Mouse (Mus musculus) retina, postnatal 7 days (tissue): ENCODE results near the gene Chst2.
A peak's percentile ranks its signal among the peaks of the same experiment; 100 is the strongest.

Experiments
- DNase-seq: peaks from one replicate; pipeline ENCODE4 v3.0.0-alpha.2; 2012; ENCODE audit warnings: low read depth, low spot score

Gene Chst2

GRCm38 (mm10) chr9:95406571-95407561, at the start of gene Chst2:
Gene Chst2, minus strand, starts transcription at chr9:95406722.
- peak; percentile 45 for DNase-seq

- DNase-seq: no peak
Observed at GRCm38 (mm10) chr9:95451931-95452330, 45.4 kb upstream of the Chst2 start.

- DNase-seq: no peak
Observed at GRCm38 (mm10) chr9:95450586-95450985, 44.1 kb upstream of the Chst2 start.

- peak; percentile 9 for DNase-seq
Observed at GRCm38 (mm10) chr9:95442321-95442731, 35.8 kb upstream of the Chst2 start.

GRCm38 (mm10) chr9:95437883-95438282, 31.4 kb upstream of the Chst2 start:
- no peak for DNase-seq

- no peak for DNase-seq
Observed at GRCm38 (mm10) chr9:95436294-95436613, 29.7 kb upstream of the Chst2 start.

GRCm38 (mm10) chr9:95435506-95436293, 29.2 kb upstream of the Chst2 start:
- DNase-seq: no peak

- DNase-seq: no peak
Observed at GRCm38 (mm10) chr9:95428277-95428676, 21.8 kb upstream of the Chst2 start.

- DNase-seq: no peak
Observed at GRCm38 (mm10) chr9:95413911-95414310, 7.4 kb upstream of the Chst2 start.

GRCm38 (mm10) chr9:95412047-95412446, 5.5 kb upstream of the Chst2 start:
- DNase-seq: no peak

- DNase-seq: no peak
Observed at GRCm38 (mm10) chr9:95407586-95408220, 1.2 kb upstream of the Chst2 start.

- DNase-seq: peak; percentile 16
Observed at GRCm38 (mm10) chr9:95405946-95406570, 464 bp downstream of the Chst2 start.

- peak; percentile 24 for DNase-seq
Observed at GRCm38 (mm10) chr9:95405511-95405945, 994 bp downstream of the Chst2 start.

GRCm38 (mm10) chr9:95404811-95405465, 1.6 kb downstream of the Chst2 start:
- DNase-seq: no peak

- DNase-seq: no peak
Observed at GRCm38 (mm10) chr9:95401686-95402085, 4.8 kb downstream of the Chst2 start.

GRCm38 (mm10) chr9:95392011-95392410, 14.5 kb downstream of the Chst2 start:
- DNase-seq: no peak

- DNase-seq: no peak
Observed at GRCm38 (mm10) chr9:95389956-95390355, 16.6 kb downstream of the Chst2 start.

- DNase-seq: no peak
Observed at GRCm38 (mm10) chr9:95387881-95388380, 18.6 kb downstream of the Chst2 start.

- DNase-seq: no peak
Observed at GRCm38 (mm10) chr9:95375966-95376365, 30.6 kb downstream of the Chst2 start.

GRCm38 (mm10) chr9:95375336-95375735, 31.2 kb downstream of the Chst2 start:
- no peak for DNase-seq

GRCm38 (mm10) chr9:95373741-95374140, 32.8 kb downstream of the Chst2 start:
- no peak for DNase-seq
